Mouse (Mus musculus) CH12.LX (cell line): ENCODE results near the gene Dnm3. TPM values are rescaled to one million over a fixed set of nuclear protein-coding genes. Genes with fewer than 3 reads are reported as not detected.
A peak's percentile ranks its signal among the peaks of the same experiment; 100 is the strongest.

ENCODE experiments used
- DNase-seq: peaks from one replicate; pipeline ENCODE4 v3.0.0-alpha.2; 2013; ENCODE audit errors: extremely low read depth
- H3K27ac ChIP-seq: 2 replicates; pipeline ENCODE4 v1.5.1; 2012; ENCODE audit warnings: low read depth, mild to moderate bottlenecking, control low read depth, moderate library complexity; ENCODE audit not compliant: insufficient read depth
- H3K27me3 ChIP-seq: replicated peaks from 2 replicates; pipeline ENCODE3; 2012; ENCODE audit warnings: inconsistent platforms
- H3K36me3 ChIP-seq, 2 experiments: replicated peaks in 1 of 2; 2 replicates each; pipeline versions ENCODE3 to v1.6.1; 2012; ENCODE audit warnings: inconsistent platforms in 1 of 2, low read length in 1 of 2, mild to moderate bottlenecking in 1 of 2, mixed read lengths in 1 of 2, moderate library complexity in 1 of 2; ENCODE audit not compliant: control insufficient read depth in 1 of 2, insufficient read depth in 1 of 2
- H3K4me1 ChIP-seq, 2 experiments: 2 replicates each; pipeline ENCODE4 v1.6.1; 2012; ENCODE audit warnings: inconsistent platforms in 1 of 2, moderate library complexity in 1 of 2; ENCODE audit not compliant: insufficient read depth in 2 of 2, control insufficient read depth in 1 of 2
- H3K4me2 ChIP-seq: 2 replicates; pipeline ENCODE4 v1.6.1; 2012; ENCODE audit warnings: low read depth, mild to moderate bottlenecking, control low read depth; ENCODE audit not compliant: poor library complexity, insufficient read depth, severe bottlenecking
- H3K4me3 ChIP-seq, 3 experiments: fragments of 150-350 bp in 1 of 3; sonication (generic) in 1 of 3; replicated peaks in 1 of 3; 2 replicates each; pipeline versions ENCODE3 to v1.5.1; 2011 to 2012; ENCODE audit warnings: low read depth in 2 of 3, low read length in 2 of 3, mild to moderate bottlenecking in 2 of 3, moderate library complexity in 2 of 3, control low read depth in 1 of 3, improper control_type of control experiment in 1 of 3, inconsistent platforms in 1 of 3, mixed read lengths in 1 of 3; ENCODE audit not compliant: poor library complexity in 1 of 3
- H3K79me2 ChIP-seq: replicated peaks from 2 replicates; pipeline ENCODE4 v1.6.1; 2012; ENCODE audit warnings: mild to moderate bottlenecking, moderate library complexity; ENCODE audit not compliant: control insufficient read depth, poor library complexity, insufficient read depth, severe bottlenecking; ENCODE audit errors: extremely low read depth
- H3K9ac ChIP-seq: 2 replicates; pipeline ENCODE4 v1.6.1; 2012; ENCODE audit warnings: low read depth, mild to moderate bottlenecking, control low read depth, moderate library complexity; ENCODE audit not compliant: insufficient read depth
- H3K9me3 ChIP-seq: replicated peaks from 2 replicates; pipeline ENCODE3; 2012; ENCODE audit warnings: low read length, inconsistent platforms, mixed read lengths
- CHD1 ChIP-seq: IDR thresholded peaks from 2 replicates; pipeline ENCODE4 v1.6.1; 2012; ENCODE audit warnings: low read depth, low read length, improper control_type of control experiment, inconsistent platforms
- E2F4 ChIP-seq: IDR thresholded peaks from 2 replicates; pipeline ENCODE4 v1.6.1; 2011; ENCODE audit warnings: low read depth, low read length, improper control_type of control experiment; ENCODE audit not compliant: insufficient replicate concordance
- MAFK ChIP-seq: IDR thresholded peaks from 2 replicates; pipeline ENCODE4 v1.6.1; 2011; ENCODE audit warnings: low read length, improper control_type of control experiment; ENCODE audit not compliant: insufficient replicate concordance
- MAX ChIP-seq: IDR thresholded peaks from 2 replicates; pipeline ENCODE4 v1.6.1; 2011; ENCODE audit warnings: low read length, improper control_type of control experiment
- MYC ChIP-seq: IDR thresholded peaks from 2 replicates; pipeline ENCODE4 v1.6.1; 2011; ENCODE audit warnings: low read depth, mild to moderate bottlenecking, improper control_type of control experiment, low read length
- NELFE ChIP-seq: IDR thresholded peaks from 2 replicates; pipeline ENCODE4 v1.6.1; 2011; ENCODE audit warnings: low read depth, low read length, improper control_type of control experiment
- NRF1 ChIP-seq: IDR thresholded peaks from 2 replicates; pipeline ENCODE4 v1.6.1; 2014; ENCODE audit warnings: low read depth, mild to moderate bottlenecking, inconsistent platforms, low read length, improper control_type of control experiment, moderate library complexity
- POLR2AphosphoS2 ChIP-seq: IDR thresholded peaks from 2 replicates; pipeline ENCODE4 v1.6.1; 2011; ENCODE audit warnings: low read depth, low read length, improper control_type of control experiment
- RAD21 ChIP-seq: IDR thresholded peaks from 2 replicates; pipeline ENCODE4 v1.6.1; 2011; ENCODE audit warnings: low read depth, mild to moderate bottlenecking, low read length, improper control_type of control experiment, moderate library complexity
- RCOR1 ChIP-seq: conservative IDR thresholded peaks from 2 replicates; pipeline ENCODE4 v1.6.1; 2012; ENCODE audit warnings: low read depth, mild to moderate bottlenecking, inconsistent platforms, low read length, improper control_type of control experiment
- UBTF ChIP-seq: IDR thresholded peaks from 2 replicates; pipeline ENCODE4 v1.6.1; 2012; ENCODE audit warnings: low read depth, mild to moderate bottlenecking, inconsistent platforms, low read length, improper control_type of control experiment, moderate library complexity
- ZC3H11A ChIP-seq: IDR thresholded peaks from 2 replicates; pipeline ENCODE4 v1.6.1; 2012; ENCODE audit warnings: low read depth, mild to moderate bottlenecking, inconsistent platforms, low read length, improper control_type of control experiment
- ZKSCAN1 ChIP-seq: IDR thresholded peaks from 2 replicates; pipeline ENCODE4 v1.6.1; 2012; ENCODE audit warnings: low read depth, inconsistent platforms, low read length, improper control_type of control experiment, borderline replicate concordance
- dilution Hi-C: fragments of 300-500 bp; cut with MboI; formaldehyde crosslinking; loops from 2 replicates; pipeline ENCODE4 v1.14.3; 2020; ENCODE audit warnings: low sequenced_read_pairs; ENCODE audit not compliant: extremely low pct_unique_long_range_greater_than_20kb, extremely low pct_ligation_motif_present
- in situ Hi-C: fragments of 300-500 bp; cut with MboI; formaldehyde crosslinking; loops from 3 replicates; pipeline ENCODE4 v1.14.3; 2019; ENCODE audit warnings: low sequenced_read_pairs, low pct_ligation_motif_present, low pct_unique_long_range_greater_than_20kb, mixed read lengths
- polyA plus RNA-seq: library from polyadenylated mRNA; unstranded; fragments of >175 nt; gene quantifications from 2 replicates; pipeline ENCODE4 v1.2.1, GENCODE M21; 2012; ENCODE audit warnings: low read depth; ENCODE audit not compliant: insufficient read length
- total RNA-seq, 2 experiments: library from RNA; depleted of rRNA; stranded (reverse); fragments of 300-350 nt in 1 of 2; fragments of >200 nt in 1 of 2; gene quantifications; 2 replicates each; pipeline ENCODE4 v1.2.3; 2012 to 2014

The Dnm3 gene
- total and polyA plus RNA-seq, 3 experiments = 3.6 to 9.5 (median 6.9) TPM

DNA sequence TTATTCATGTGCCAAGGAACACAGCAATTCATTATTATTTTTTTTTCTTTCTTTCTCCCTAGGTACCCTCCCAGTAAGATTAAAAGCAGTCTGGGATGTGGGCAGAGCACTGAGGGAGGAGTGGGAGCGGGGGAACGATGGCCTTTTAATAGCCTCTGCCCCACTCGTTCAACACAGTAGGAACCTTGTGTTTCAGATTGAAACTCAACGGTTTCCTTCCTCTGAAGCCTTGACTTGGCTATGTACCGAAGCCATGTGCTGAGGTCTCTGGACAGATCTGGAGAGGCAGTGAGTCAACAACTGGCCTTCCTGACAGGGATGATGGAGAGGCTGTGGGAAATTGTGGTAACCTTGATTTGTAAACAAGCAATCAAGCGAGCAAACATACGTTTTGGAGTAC, 438.0 kb downstream of the Dnm3 start:
- Histone ChIP-seq H3K36me3 (peaks cover 0 to 4% of the 10 kb centered on the region in 2 experiments), H3K27ac (no peak overlapping the region), H3K27me3 (no peaks in the 10 kb centered on the region), H3K79me2 (no peaks in the 10 kb centered on the region), H3K4me2 (no peak overlapping the region), H3K4me1 (peaks cover 32 to 56% of the 10 kb centered on the region in 2 experiments), H3K9me3 (peaks cover 4% of the 10 kb centered on the region), H3K4me3 (no peak overlapping the region), H3K9ac (no peak overlapping the region)
- no peak for DNase-seq
- dilution Hi-C loops = no loop called here
- in situ Hi-C loops = no loop called here
- TF ChIP-seq MYC (peak; percentile 64; the same call in 1 of the 2 replicates), NELFE (no peak), MAX (0 out of 2 replicates have a peak, but pooled peaks have one; percentile 38)

DNA sequence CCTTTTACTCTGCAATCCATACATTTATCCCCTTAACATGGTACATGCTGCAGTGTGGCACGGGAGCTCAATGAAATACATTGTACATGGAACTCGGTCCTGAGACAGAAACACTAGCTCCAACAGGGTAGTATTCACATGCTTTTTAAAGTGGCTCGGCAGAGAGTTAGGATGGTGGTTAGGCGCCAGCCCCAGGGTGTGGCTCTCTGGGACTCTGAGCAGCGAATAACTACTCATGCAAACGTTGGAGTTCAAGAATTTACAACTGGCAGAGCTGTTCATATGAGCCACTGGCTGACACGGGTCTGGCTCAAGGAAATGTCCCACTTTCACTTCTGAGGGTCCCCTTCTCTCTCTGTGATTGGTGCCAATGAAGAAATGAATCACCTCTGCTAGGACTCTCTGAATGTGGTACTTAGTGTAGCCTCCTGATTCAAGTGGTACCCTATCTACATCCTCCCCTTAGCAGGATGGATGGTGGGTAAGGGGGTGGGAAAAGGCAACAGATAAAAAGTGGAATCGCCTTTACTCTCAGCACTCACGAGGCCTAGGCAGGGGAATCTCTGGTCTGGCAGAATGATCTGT, 438.7 kb downstream of the Dnm3 start:
- Histone ChIP-seq H3K4me3 (no peak overlapping the region), H3K36me3 (peaks cover 0 to 4% of the 10 kb centered on the region in 2 experiments), H3K4me1 (peaks cover 29 to 49% of the 10 kb centered on the region in 2 experiments), H3K27ac (no peak overlapping the region), H3K4me2 (no peak overlapping the region; the same call in 1 of the 2 replicates), H3K9me3 (peaks cover 4% of the 10 kb centered on the region), H3K27me3 (no peaks in the 10 kb centered on the region), H3K79me2 (no peaks in the 10 kb centered on the region), H3K9ac (0 out of 2 replicates have a peak overlapping the region, but pooled peaks have one; percentile 9)
- dilution Hi-C loops = no loop called here
- no peak for TF ChIP-seq E2F4
- TF ChIP-seq CHD1 = no peak
- TF ChIP-seq MAX = no peak
- TF ChIP-seq ZKSCAN1 = no peak
- no peak for TF ChIP-seq RAD21
- no peak for TF ChIP-seq ZC3H11A
- TF ChIP-seq MAFK = no peak
- TF ChIP-seq RCOR1 = no peak
- TF ChIP-seq POLR2AphosphoS2 = no peak
- no peak for TF ChIP-seq NRF1
- TF ChIP-seq UBTF = no peak
- no peak for TF ChIP-seq NELFE
- no peak for DNase-seq
- in situ Hi-C loops = no loop called here
